Mouse (Mus musculus) thymus, adult 2 months (tissue): ENCODE results near the gene Chd9.

ENCODE experiments used
- CTCF ChIP-seq: fragments of 200-500 bp; IDR thresholded peaks from 2 replicates; pipeline ENCODE4 v1.5.1; 2012; ENCODE audit warnings: mild to moderate bottlenecking, control low read depth, low read length, moderate library complexity, borderline replicate concordance; ENCODE audit not compliant: control insufficient read depth, poor library complexity, insufficient read depth; ENCODE audit errors: extremely low read depth
- POLR2A ChIP-seq: fragments of 200-500 bp; IDR thresholded peaks from 2 replicates; pipeline ENCODE4 v1.6.1; 2012; ENCODE audit warnings: mild to moderate bottlenecking, low read length, control low read depth, moderate library complexity; ENCODE audit not compliant: control insufficient read depth, poor library complexity, insufficient read depth; ENCODE audit errors: extremely low read depth

DNA sequence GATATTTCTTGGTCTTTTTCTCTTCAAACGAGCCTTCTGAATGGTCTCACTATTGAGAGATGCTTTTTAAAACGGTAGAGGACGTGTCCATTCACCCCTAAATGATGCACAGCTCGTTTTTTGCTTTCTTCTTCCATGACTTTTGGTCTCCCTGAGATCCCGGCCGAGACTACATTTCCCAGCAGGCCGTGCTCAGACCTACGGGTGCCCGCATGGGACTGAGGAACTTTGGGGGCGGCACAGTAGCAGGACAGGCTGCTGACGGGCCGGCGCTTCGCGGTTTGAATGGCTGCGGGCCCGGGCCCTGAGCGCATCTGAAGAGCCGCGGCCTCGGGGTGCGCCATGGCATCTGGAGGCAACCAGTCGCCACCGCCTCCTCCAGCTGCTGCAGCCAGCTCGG lies 241.7 kb downstream of the Chd9 start, which contains the start of gene Rbl2:
- TF ChIP-seq CTCF (0 out of 2 replicates have a peak, but pooled peaks have one; percentile 23), POLR2A (peak; percentile 52; the same call in 1 of the 2 replicates)
